Mouse (Mus musculus): ENCODE results near the gene Lhb. TPM values are rescaled to one million over a fixed set of nuclear protein-coding genes. Genes with fewer than 3 reads are reported as not detected.
A peak's percentile ranks its signal among the peaks of the same experiment; 100 is the strongest.
"Not testable (repeated sequence)": the region's sequence is repeated elsewhere in the genome, so short reads cannot be mapped to it uniquely, and the experiment has no call there.

The Lhb gene
- polyA plus RNA-seq, 1 experiment: not detected

GRCm38 (mm10) chr7:45460860-45461314 lies 40.3 kb downstream of the Lhb start:
- Histone ChIP-seq H3K27ac (ENCODE audit: insufficient read depth, low read depth, low read length) (peak overlapping the region; percentile 98), H3K4me3 (ENCODE audit: insufficient read depth, low read length) (peak overlapping the region; percentile 55), H3K4me1 (ENCODE audit: control insufficient read depth, insufficient read depth, low read length) (peaks cover 32% of the 10 kb centered on the region)
- TF ChIP-seq CTCF (IDR thresholded peaks at IDR 0.05; ENCODE audit: low read depth, low read length) (no peak), POLR2A (IDR thresholded peaks at IDR 0.05; ENCODE audit: borderline replicate concordance, low read depth, low read length) (no peak)

DNA sequence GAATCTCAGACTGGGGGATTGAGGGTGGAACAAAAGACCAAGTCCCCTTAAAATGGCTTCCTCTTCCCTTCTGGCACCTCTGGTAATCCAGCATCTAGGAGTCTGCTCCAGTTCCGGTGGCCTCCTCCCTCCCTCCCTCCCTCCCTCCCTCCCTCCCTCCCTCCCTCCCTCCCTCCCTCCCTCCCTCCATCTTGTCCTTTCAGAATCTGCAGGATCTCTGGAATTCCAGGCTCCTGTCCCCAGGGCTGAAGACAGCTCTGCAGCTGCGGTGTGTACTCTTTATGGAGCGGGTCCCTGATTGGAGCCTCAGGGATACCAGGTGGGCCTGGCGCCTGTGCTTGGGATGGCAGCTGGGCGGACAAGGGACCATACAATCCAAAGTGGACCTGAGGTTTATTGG lies 40.7 kb downstream of the Lhb start:
- TF ChIP-seq CTCF (IDR thresholded peaks at IDR 0.05; ENCODE audit: low read depth, low read length) (no peak), POLR2A (IDR thresholded peaks at IDR 0.05; ENCODE audit: borderline replicate concordance, low read depth, low read length) (no peak)
- peaks cover 32% of the 10 kb centered on the region for H3K4me1 ChIP-seq (ENCODE audit: control insufficient read depth, insufficient read depth, low read length)
- H3K4me3 ChIP-seq (ENCODE audit: insufficient read depth, low read length): peak overlapping the region; percentile 55; the same call in 1 of the 2 replicates
- peak overlapping the region; percentile 98 for H3K27ac ChIP-seq (ENCODE audit: insufficient read depth, low read depth, low read length)

DNA sequence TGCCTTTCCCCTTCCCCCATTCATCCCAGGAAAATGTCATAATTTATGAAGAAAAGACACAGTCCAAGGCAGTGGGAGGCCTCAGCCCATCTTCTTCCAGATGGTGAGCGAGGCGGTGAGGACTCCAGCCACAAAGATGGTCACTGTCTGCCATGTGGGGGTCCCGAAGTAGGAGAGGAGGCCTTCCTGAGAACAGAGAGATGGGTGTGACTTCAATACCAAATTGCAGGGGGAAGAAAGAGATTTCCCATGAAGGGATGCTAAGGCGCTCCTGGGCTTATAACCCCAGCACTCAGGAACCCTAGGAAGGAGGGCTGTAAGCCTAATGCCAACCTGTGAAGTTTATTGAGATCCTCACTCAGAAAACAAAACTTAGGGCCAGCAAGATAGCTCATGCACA lies 41.2 kb downstream of the Lhb start:
- H3K27ac ChIP-seq (ENCODE audit: insufficient read depth, low read depth, low read length): peak overlapping the region; percentile 98
- H3K4me3 ChIP-seq (ENCODE audit: insufficient read depth, low read length): no peak overlapping the region
- H3K4me1 ChIP-seq (ENCODE audit: control insufficient read depth, insufficient read depth, low read length): peaks cover 32% of the 10 kb centered on the region
- no peak for TF ChIP-seq POLR2A (IDR thresholded peaks at IDR 0.05; ENCODE audit: borderline replicate concordance, low read depth, low read length)
- no peak for TF ChIP-seq CTCF (IDR thresholded peaks at IDR 0.05; ENCODE audit: low read depth, low read length)

DNA sequence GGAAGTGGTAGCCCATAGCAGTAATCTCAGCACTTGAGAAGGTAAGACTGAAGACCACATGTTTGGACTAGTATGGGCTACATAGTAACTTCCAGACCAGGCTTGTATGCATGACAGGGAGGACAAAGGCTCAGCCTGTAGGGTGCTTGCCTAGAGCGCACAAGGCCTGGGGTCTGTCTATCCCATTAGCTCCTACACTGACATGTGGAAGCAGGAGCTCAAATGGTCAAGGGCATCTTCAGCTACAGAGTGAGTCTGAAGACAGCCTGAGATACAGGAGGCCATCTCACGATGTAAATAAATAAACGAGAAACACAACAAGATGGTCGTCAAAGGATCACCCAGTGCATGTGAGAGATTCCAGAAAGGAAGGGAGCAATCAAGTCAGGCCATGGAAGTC lies 41.7 kb downstream of the Lhb start:
- peaks cover 36% of the 10 kb centered on the region for H3K4me1 ChIP-seq (ENCODE audit: control insufficient read depth, insufficient read depth, low read length)
- TF ChIP-seq CTCF (IDR thresholded peaks at IDR 0.05; ENCODE audit: low read depth, low read length) (no peak), POLR2A (IDR thresholded peaks at IDR 0.05; ENCODE audit: borderline replicate concordance, low read depth, low read length) (no peak)
- no peak overlapping the region for H3K4me3 ChIP-seq (ENCODE audit: insufficient read depth, low read length)
- H3K27ac ChIP-seq (ENCODE audit: insufficient read depth, low read depth, low read length): peak overlapping the region; percentile 10

- H3K4me3 ChIP-seq (ENCODE audit: insufficient read depth, low read length): not testable (repeated sequence)
- peaks cover 36% of the 10 kb centered on the region for H3K4me1 ChIP-seq (ENCODE audit: control insufficient read depth, insufficient read depth, low read length)
These were observed 42.2 kb downstream of the Lhb start for GRCm38 (mm10) chr7:45462868-45463267.

DNA sequence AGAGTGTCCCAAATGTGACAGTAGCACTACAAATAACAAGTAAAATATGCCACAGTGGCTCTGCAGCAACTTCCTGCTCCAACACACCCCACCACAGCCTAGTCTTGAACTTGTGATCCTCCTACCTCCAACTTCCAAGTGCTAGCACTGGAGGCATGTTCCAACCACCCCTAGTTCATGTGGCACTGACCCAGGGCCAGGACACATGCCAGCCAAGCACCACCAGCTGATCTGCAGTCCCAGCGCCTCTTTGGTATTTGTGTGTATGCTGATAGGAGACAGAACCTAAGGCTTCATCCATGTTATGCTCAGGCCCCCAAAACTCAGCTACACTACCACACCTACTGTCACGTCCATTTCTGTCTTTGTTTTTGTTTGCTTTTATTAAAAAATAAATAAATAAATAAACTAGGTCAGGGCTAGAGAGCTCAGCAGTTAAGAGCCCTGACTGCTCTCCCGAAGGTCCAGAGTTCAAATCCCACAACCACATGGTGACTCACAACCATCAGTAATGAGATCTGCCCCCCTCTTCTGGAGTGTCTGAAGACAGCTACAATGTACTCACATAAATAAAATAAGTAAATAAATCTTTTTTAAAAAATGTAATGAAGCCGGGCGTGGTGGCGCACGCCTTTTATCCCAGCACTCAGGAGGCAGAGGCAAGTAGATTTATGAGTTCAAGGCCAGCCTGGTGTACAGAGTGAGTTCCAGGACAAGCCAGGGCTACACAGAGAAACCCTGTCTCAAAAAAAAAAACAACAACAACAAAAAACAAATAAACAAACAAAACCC lies 43.6 kb downstream of the Lhb start:
- Histone ChIP-seq H3K4me3 (ENCODE audit: insufficient read depth, low read length) (peak overlapping the region; percentile 89; the same call in 1 of the 2 replicates), H3K4me1 (ENCODE audit: control insufficient read depth, insufficient read depth, low read length) (peaks cover 36% of the 10 kb centered on the region), H3K27ac (ENCODE audit: insufficient read depth, low read depth, low read length) (peak overlapping the region; percentile 22)
- TF ChIP-seq POLR2A (IDR thresholded peaks at IDR 0.05; ENCODE audit: borderline replicate concordance, low read depth, low read length): no peak
- no peak for TF ChIP-seq CTCF (IDR thresholded peaks at IDR 0.05; ENCODE audit: low read depth, low read length)

More at GRCm38 (mm10) chr7:45462868-45463267, 42.2 kb downstream of the Lhb start:
- H3K27ac ChIP-seq (ENCODE audit: insufficient read depth, low read depth, low read length): not testable (repeated sequence)

GRCm38 (mm10) chr7:45465112-45465511 lies 44.5 kb downstream of the Lhb start:
- Histone ChIP-seq H3K27ac (ENCODE audit: insufficient read depth, low read depth, low read length) (peak overlapping the region; percentile 78), H3K4me1 (ENCODE audit: control insufficient read depth, insufficient read depth, low read length) (peaks cover 36% of the 10 kb centered on the region), H3K4me3 (ENCODE audit: insufficient read depth, low read length) (peak overlapping the region; percentile 89)
- no peak for TF ChIP-seq CTCF (IDR thresholded peaks at IDR 0.05; ENCODE audit: low read depth, low read length)
- no peak for TF ChIP-seq POLR2A (IDR thresholded peaks at IDR 0.05; ENCODE audit: borderline replicate concordance, low read depth, low read length)

- Histone ChIP-seq H3K27ac (ENCODE audit: insufficient read depth, low read depth, low read length) (peak overlapping the region; percentile 78), H3K4me1 (ENCODE audit: control insufficient read depth, insufficient read depth, low read length) (peaks cover 32% of the 10 kb centered on the region), H3K4me3 (ENCODE audit: insufficient read depth, low read length) (peak overlapping the region; percentile 89)
- TF ChIP-seq POLR2A (IDR thresholded peaks at IDR 0.05; ENCODE audit: borderline replicate concordance, low read depth, low read length) (no peak), CTCF (IDR thresholded peaks at IDR 0.05; ENCODE audit: low read depth, low read length) (no peak)
These were observed 44.9 kb downstream of the Lhb start for GRCm38 (mm10) chr7:45465549-45465948.

- H3K4me1 ChIP-seq (ENCODE audit: control insufficient read depth, insufficient read depth, low read length): peaks cover 27% of the 10 kb centered on the region
- H3K27ac ChIP-seq (ENCODE audit: insufficient read depth, low read depth, low read length): peak within 1 kb of the TSS; percentile 78
- TF ChIP-seq CTCF (IDR thresholded peaks at IDR 0.05; ENCODE audit: low read depth, low read length) (no peak), POLR2A (IDR thresholded peaks at IDR 0.05; ENCODE audit: borderline replicate concordance, low read depth, low read length) (no peak)
- H3K4me3 ChIP-seq (ENCODE audit: insufficient read depth, low read length): peak within 1 kb of the TSS; percentile 89
These were observed 45.9 kb downstream of the Lhb start, which contains the start of gene Bax for GRCm38 (mm10) chr7:45466283-45467089. Gene Bax (minus strand): TSS chr7:45466898.
